Mouse (Mus musculus): Measurements from ENCODE around the gene Myo1e. TPM values are rescaled to one million over a fixed set of nuclear protein-coding genes. Genes with fewer than 3 reads are reported as not detected.

Myo1e gene
- polyA plus RNA-seq, 1 experiment from 2014 or later, result 11.2 TPM

- WGBS, result 86% methylated on average over 2 of the region's 2 CpGs
- Histone ChIP-seq H3K4me2 (ENCODE audit: low read length) (no peak overlapping the region), H3K27me3 (ENCODE audit: control insufficient read depth, insufficient read depth, low read length) (no peaks in the 10 kb centered on the region), H3K9ac (ENCODE audit: low read length) (no peak overlapping the region), H3K27ac (replicated peaks in 1 of 2; ENCODE audit: control insufficient read depth in 1 of 2, insufficient read depth in 1 of 2, low read depth in 2 of 2, low read length in 2 of 2) (no peak overlapping the region), H3K4me1 (ENCODE audit: control insufficient read depth in 2 of 2, insufficient read depth in 2 of 2, low read length in 2 of 2) (no peaks in the 10 kb centered on the region), H3K9me3 (ENCODE audit: control insufficient read depth, low read length) (no peaks in the 10 kb centered on the region), H3K4me3 (ENCODE audit: control insufficient read depth in 1 of 2, insufficient read depth in 1 of 2, low read depth in 1 of 2, low read length in 2 of 2) (no peak overlapping the region), H3K36me3 (ENCODE audit: control insufficient read depth, insufficient read depth, low read length) (peaks cover 42% of the 10 kb centered on the region)
- no peak for ATAC-seq (ENCODE audit: insufficient number of reproducible peaks, insufficient read depth, low FRiP score, low read depth)
Measured at GRCm38 (mm10) chr9:70396083-70396482, 188.9 kb downstream of the Myo1e start.

- ATAC-seq (ENCODE audit: insufficient number of reproducible peaks, insufficient read depth, low FRiP score, low read depth), result no peak
- Histone ChIP-seq H3K27me3 (ENCODE audit: control insufficient read depth, insufficient read depth, low read length) (no peaks in the 10 kb centered on the region), H3K27ac (replicated peaks in 1 of 2; ENCODE audit: control insufficient read depth in 1 of 2, insufficient read depth in 1 of 2, low read depth in 2 of 2, low read length in 2 of 2) (no peak overlapping the region), H3K9me3 (ENCODE audit: control insufficient read depth, low read length) (no peaks in the 10 kb centered on the region), H3K4me3 (ENCODE audit: control insufficient read depth in 1 of 2, insufficient read depth in 1 of 2, low read depth in 1 of 2, low read length in 2 of 2) (no peak overlapping the region), H3K36me3 (ENCODE audit: control insufficient read depth, insufficient read depth, low read length) (peaks cover 24% of the 10 kb centered on the region), H3K4me2 (ENCODE audit: low read length) (no peak overlapping the region), H3K9ac (ENCODE audit: low read length) (no peak overlapping the region), H3K4me1 (ENCODE audit: control insufficient read depth in 2 of 2, insufficient read depth in 2 of 2, low read length in 2 of 2) (no peaks in the 10 kb centered on the region)
- WGBS, result 87% methylated on average over 8 of the region's 8 CpGs
Measured at GRCm38 (mm10) chr9:70401937-70402539, 194.9 kb downstream of the Myo1e start.

GRCm38 (mm10) chr9:70406596-70406995 is 199.4 kb downstream of the Myo1e start:
- Histone ChIP-seq H3K36me3 (ENCODE audit: control insufficient read depth, insufficient read depth, low read length) (peaks cover 50% of the 10 kb centered on the region), H3K27ac (replicated peaks in 1 of 2; ENCODE audit: control insufficient read depth in 1 of 2, insufficient read depth in 1 of 2, low read depth in 2 of 2, low read length in 2 of 2) (no peak overlapping the region), H3K27me3 (ENCODE audit: control insufficient read depth, insufficient read depth, low read length) (no peaks in the 10 kb centered on the region), H3K4me3 (ENCODE audit: control insufficient read depth in 1 of 2, insufficient read depth in 1 of 2, low read depth in 1 of 2, low read length in 2 of 2) (no peak overlapping the region), H3K9ac (ENCODE audit: low read length) (no peak overlapping the region), H3K4me2 (ENCODE audit: low read length) (no peak overlapping the region), H3K4me1 (ENCODE audit: control insufficient read depth in 2 of 2, insufficient read depth in 2 of 2, low read length in 2 of 2) (no peaks in the 10 kb centered on the region), H3K9me3 (ENCODE audit: control insufficient read depth, low read length) (no peaks in the 10 kb centered on the region)
- WGBS, result 83% methylated on average over 3 of the region's 3 CpGs
- ATAC-seq (ENCODE audit: insufficient number of reproducible peaks, insufficient read depth, low FRiP score, low read depth), result no peak

- ATAC-seq (ENCODE audit: insufficient number of reproducible peaks, insufficient read depth, low FRiP score, low read depth), result no peak
- Histone ChIP-seq H3K4me3 (ENCODE audit: control insufficient read depth in 1 of 2, insufficient read depth in 1 of 2, low read depth in 1 of 2, low read length in 2 of 2) (no peak overlapping the region), H3K9me3 (ENCODE audit: control insufficient read depth, low read length) (no peaks in the 10 kb centered on the region), H3K4me1 (ENCODE audit: control insufficient read depth in 2 of 2, insufficient read depth in 2 of 2, low read length in 2 of 2) (no peaks in the 10 kb centered on the region), H3K9ac (ENCODE audit: low read length) (no peak overlapping the region), H3K36me3 (ENCODE audit: control insufficient read depth, insufficient read depth, low read length) (peaks cover 72% of the 10 kb centered on the region), H3K4me2 (ENCODE audit: low read length) (no peak overlapping the region), H3K27me3 (ENCODE audit: control insufficient read depth, insufficient read depth, low read length) (no peaks in the 10 kb centered on the region), H3K27ac (replicated peaks in 1 of 2; ENCODE audit: control insufficient read depth in 1 of 2, insufficient read depth in 1 of 2, low read depth in 2 of 2, low read length in 2 of 2) (no peak overlapping the region)
- 92% methylated on average over 3 of the region's 3 CpGs for WGBS
Measured at GRCm38 (mm10) chr9:70408791-70409190, 201.6 kb downstream of the Myo1e start.

GRCm38 (mm10) chr9:70409743-70410142 is 202.6 kb downstream of the Myo1e start:
- no peaks in the 10 kb centered on the region for H3K27me3 ChIP-seq (ENCODE audit: control insufficient read depth, insufficient read depth, low read length)
- no peaks in the 10 kb centered on the region for H3K4me1 ChIP-seq (ENCODE audit: control insufficient read depth in 2 of 2, insufficient read depth in 2 of 2, low read length in 2 of 2)
- no peak overlapping the region for H3K9ac ChIP-seq (ENCODE audit: low read length)
- WGBS, result 96% methylated on average over 8 of the region's 8 CpGs
- no peak overlapping the region for H3K27ac ChIP-seq (replicated peaks in 1 of 2; ENCODE audit: control insufficient read depth in 1 of 2, insufficient read depth in 1 of 2, low read depth in 2 of 2, low read length in 2 of 2)
- no peaks in the 10 kb centered on the region for H3K9me3 ChIP-seq (ENCODE audit: control insufficient read depth, low read length)
- no peak overlapping the region for H3K4me3 ChIP-seq (ENCODE audit: control insufficient read depth in 1 of 2, insufficient read depth in 1 of 2, low read depth in 1 of 2, low read length in 2 of 2)
- no peak for ATAC-seq (ENCODE audit: insufficient number of reproducible peaks, insufficient read depth, low FRiP score, low read depth)
- H3K36me3 ChIP-seq (ENCODE audit: control insufficient read depth, insufficient read depth, low read length), result peaks cover 81% of the 10 kb centered on the region
- no peak overlapping the region for H3K4me2 ChIP-seq (ENCODE audit: low read length)

GRCm38 (mm10) chr9:70410668-70411067 is 203.5 kb downstream of the Myo1e start:
- no peak overlapping the region for H3K4me2 ChIP-seq (ENCODE audit: low read length)
- no peak overlapping the region for H3K9ac ChIP-seq (ENCODE audit: low read length)
- no peaks in the 10 kb centered on the region for H3K9me3 ChIP-seq (ENCODE audit: control insufficient read depth, low read length)
- no peak overlapping the region for H3K27ac ChIP-seq (replicated peaks in 1 of 2; ENCODE audit: control insufficient read depth in 1 of 2, insufficient read depth in 1 of 2, low read depth in 2 of 2, low read length in 2 of 2)
- H3K27me3 ChIP-seq (ENCODE audit: control insufficient read depth, insufficient read depth, low read length), result no peaks in the 10 kb centered on the region
- no peak overlapping the region for H3K4me3 ChIP-seq (ENCODE audit: control insufficient read depth in 1 of 2, insufficient read depth in 1 of 2, low read depth in 1 of 2, low read length in 2 of 2)
- ATAC-seq (ENCODE audit: insufficient number of reproducible peaks, insufficient read depth, low FRiP score, low read depth), result no peak
- H3K36me3 ChIP-seq (ENCODE audit: control insufficient read depth, insufficient read depth, low read length), result peaks cover 87% of the 10 kb centered on the region
- no peaks in the 10 kb centered on the region for H3K4me1 ChIP-seq (ENCODE audit: control insufficient read depth in 2 of 2, insufficient read depth in 2 of 2, low read length in 2 of 2)
- 76% methylated on average over 11 of the region's 11 CpGs for WGBS

- no peak for ATAC-seq (ENCODE audit: insufficient number of reproducible peaks, insufficient read depth, low FRiP score, low read depth)
- H3K4me3 ChIP-seq (ENCODE audit: control insufficient read depth in 1 of 2, insufficient read depth in 1 of 2, low read depth in 1 of 2, low read length in 2 of 2), result no peak overlapping the region
- peaks cover 2% of the 10 kb centered on the region in 2 experiments; a peak in 1 of 4 replicates for H3K4me1 ChIP-seq (ENCODE audit: control insufficient read depth in 2 of 2, insufficient read depth in 2 of 2, low read length in 2 of 2)
- H3K27ac ChIP-seq (replicated peaks in 1 of 2; ENCODE audit: control insufficient read depth in 1 of 2, insufficient read depth in 1 of 2, low read depth in 2 of 2, low read length in 2 of 2), result no peak overlapping the region
- WGBS, result 89% methylated on average over 7 of the region's 7 CpGs
- no peak overlapping the region for H3K9ac ChIP-seq (ENCODE audit: low read length)
- H3K36me3 ChIP-seq (ENCODE audit: control insufficient read depth, insufficient read depth, low read length), result peaks cover 94% of the 10 kb centered on the region
- H3K4me2 ChIP-seq (ENCODE audit: low read length), result no peak overlapping the region
- no peaks in the 10 kb centered on the region for H3K9me3 ChIP-seq (ENCODE audit: control insufficient read depth, low read length)
- H3K27me3 ChIP-seq (ENCODE audit: control insufficient read depth, insufficient read depth, low read length), result no peaks in the 10 kb centered on the region
Measured at GRCm38 (mm10) chr9:70413038-70413437, 205.9 kb downstream of the Myo1e start.

GRCm38 (mm10) chr9:70416412-70416811 is 209.3 kb downstream of the Myo1e start:
- peaks cover 2 to 14% of the 10 kb centered on the region in 2 experiments; a peak in 2 of 4 replicates for H3K4me1 ChIP-seq (ENCODE audit: control insufficient read depth in 2 of 2, insufficient read depth in 2 of 2, low read length in 2 of 2)
- H3K9me3 ChIP-seq (ENCODE audit: control insufficient read depth, low read length), result no peaks in the 10 kb centered on the region
- WGBS, result 83% methylated on average over 3 of the region's 3 CpGs
- H3K9ac ChIP-seq (ENCODE audit: low read length), result no peak overlapping the region
- H3K4me2 ChIP-seq (ENCODE audit: low read length), result no peak overlapping the region
- no peak for ATAC-seq (ENCODE audit: insufficient number of reproducible peaks, insufficient read depth, low FRiP score, low read depth)
- H3K27ac ChIP-seq (replicated peaks in 1 of 2; ENCODE audit: control insufficient read depth in 1 of 2, insufficient read depth in 1 of 2, low read depth in 2 of 2, low read length in 2 of 2), result no peak overlapping the region
- H3K4me3 ChIP-seq (ENCODE audit: control insufficient read depth in 1 of 2, insufficient read depth in 1 of 2, low read depth in 1 of 2, low read length in 2 of 2), result no peak overlapping the region
- H3K36me3 ChIP-seq (ENCODE audit: control insufficient read depth, insufficient read depth, low read length), result peaks cover 73% of the 10 kb centered on the region
- H3K27me3 ChIP-seq (ENCODE audit: control insufficient read depth, insufficient read depth, low read length), result no peaks in the 10 kb centered on the region

Data from heart, embryonic 14.5 days (tissue).